Mouse (Mus musculus): ENCODE data around the gene Epas1.

The Epas1 gene

GRCm38 (mm10) chr17:86753130-86753821 lies at the start of gene Epas1:
Gene Epas1, plus strand, starts transcription at chr17:86753700.
- peak; percentile 62 to 78 for DNase-seq (ENCODE audit: low spot score in 2 of 2)

- DNase-seq (ENCODE audit: low spot score in 2 of 2), result no peak
Observed at GRCm38 (mm10) chr17:86705236-86705635, 48.3 kb upstream of the Epas1 start.

DNA sequence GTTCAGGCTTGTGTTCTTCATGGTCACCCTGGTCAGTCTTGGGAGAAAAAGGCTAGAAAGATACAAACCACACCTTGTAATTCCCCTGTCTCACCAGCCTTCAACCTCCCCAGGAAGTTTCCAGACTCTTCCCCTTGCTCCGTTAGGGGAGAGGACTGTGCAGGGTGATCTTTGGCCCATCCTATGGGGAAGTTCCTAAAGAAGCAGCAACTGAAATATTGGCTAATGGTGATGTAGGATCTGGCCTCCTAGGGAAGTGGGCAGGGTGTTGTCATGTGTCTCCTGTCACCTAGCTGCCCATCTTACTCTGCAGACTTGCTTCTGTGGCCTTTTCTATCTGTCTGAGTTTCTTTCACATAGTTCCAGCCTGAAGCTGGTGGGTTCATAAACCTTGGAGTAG lies 47.0 kb upstream of the Epas1 start:
- no peak for DNase-seq (ENCODE audit: low spot score in 2 of 2)

DNA sequence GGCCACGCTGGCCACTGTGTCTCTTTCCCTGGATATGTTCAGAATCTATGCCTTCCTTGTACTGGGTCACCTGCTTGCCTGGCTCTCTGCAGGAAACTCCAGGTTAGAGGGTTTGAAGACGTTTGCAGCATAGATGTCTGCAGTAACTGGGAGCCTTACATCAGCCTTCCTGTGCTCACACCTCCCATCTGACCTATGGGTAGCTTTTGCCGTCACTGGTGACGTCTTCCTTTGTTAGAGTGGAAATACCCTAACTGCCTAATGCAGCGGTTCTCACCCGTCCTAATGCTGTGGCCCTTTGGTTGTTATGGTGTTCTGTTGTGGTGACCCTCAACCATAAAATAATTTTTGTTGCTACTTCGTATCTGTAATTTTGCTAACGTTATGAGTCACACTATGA lies 43.7 kb upstream of the Epas1 start:
- DNase-seq (ENCODE audit: low spot score in 2 of 2), result no peak

GRCm38 (mm10) chr17:86710379-86710778 lies 43.1 kb upstream of the Epas1 start:
- no peak for DNase-seq (ENCODE audit: low spot score in 2 of 2)

DNA sequence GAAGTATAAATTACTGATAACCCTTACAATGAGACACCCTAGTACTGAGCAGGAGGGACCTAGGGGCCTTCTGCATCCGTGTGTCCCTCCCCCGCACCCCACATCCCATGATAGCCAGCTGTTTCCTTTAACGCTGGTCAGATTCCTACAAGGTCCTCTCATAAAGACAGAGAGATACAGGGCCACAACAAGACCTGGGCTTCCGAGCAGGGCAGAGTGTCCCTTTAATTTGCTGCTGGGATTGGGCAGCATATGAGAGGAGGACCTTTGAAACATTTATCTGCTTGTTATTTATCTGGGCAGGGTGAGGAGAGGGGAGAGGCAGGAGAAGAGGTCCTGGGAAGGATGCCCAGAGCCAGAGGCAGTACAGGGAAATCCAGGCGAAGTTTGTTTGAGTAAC lies 41.6 kb upstream of the Epas1 start:
- no peak for DNase-seq (ENCODE audit: low spot score in 2 of 2)

DNA sequence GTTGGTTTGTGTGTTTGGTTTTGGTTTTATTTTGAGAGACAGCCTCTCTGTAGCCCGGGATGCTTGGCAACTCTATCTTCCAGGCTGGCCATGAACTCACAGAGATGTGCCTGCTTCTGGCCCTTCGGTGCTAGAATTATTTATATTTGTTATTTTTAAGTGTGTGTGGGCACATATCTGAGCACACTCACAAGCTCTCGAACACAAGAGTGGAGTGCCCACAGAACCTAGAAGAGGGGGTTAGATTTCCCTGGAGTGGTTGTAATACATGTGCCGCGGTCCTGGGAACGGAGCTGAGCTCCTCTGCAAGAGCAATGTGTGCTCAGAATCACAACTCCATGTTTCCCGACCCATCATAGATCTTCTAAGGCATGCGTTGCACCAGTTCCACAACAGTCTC lies 40.9 kb upstream of the Epas1 start:
- no peak for DNase-seq (ENCODE audit: low spot score in 2 of 2)

GRCm38 (mm10) chr17:86713591-86713990 lies 39.9 kb upstream of the Epas1 start:
- no peak for DNase-seq (ENCODE audit: low spot score in 2 of 2)

- no peak for DNase-seq (ENCODE audit: low spot score in 2 of 2)
Observed at GRCm38 (mm10) chr17:86724786-86725415, 28.6 kb upstream of the Epas1 start.

GRCm38 (mm10) chr17:86726480-86726879 lies 27.0 kb upstream of the Epas1 start:
- no peak for DNase-seq (ENCODE audit: low spot score in 2 of 2)

DNA sequence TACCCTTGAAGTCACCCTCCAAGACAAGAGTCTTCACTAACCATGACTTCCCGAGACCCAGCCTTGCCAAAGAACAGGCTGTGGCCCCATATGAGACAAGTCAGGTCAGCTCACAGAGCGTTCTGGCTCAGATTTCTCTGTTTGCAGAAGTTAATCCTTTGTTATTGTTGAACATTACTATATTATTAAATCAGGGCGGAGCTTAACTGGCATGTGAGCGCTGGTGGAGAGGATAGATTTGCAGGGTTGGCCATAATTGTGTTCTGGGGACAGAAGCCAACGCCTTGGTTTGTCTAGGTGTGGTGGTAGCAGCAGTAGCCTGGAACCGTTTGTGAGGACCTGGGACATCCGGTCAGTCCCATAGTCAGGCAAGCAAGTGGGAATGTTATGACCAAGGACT lies 26.5 kb upstream of the Epas1 start:
- DNase-seq (ENCODE audit: low spot score in 2 of 2), result no peak

DNA sequence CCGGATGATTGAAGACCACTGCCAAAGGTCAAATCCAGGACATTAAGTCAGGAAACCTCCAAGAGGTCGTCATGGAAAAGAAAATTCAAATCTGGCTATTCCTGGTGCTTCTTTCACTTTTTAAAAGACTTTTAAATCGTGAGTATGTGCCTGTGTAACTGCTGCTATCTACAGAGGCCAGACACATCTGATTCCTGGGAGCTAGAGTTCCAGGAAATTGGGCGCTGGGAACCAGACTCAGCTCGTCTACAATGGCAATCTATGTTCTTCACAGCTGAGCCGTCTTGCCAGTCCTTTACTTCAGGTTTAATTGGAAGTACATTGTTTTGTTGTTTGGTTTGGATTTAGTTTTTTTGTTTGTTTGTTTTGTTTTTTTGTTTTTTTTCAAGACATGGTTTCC lies 22.2 kb upstream of the Epas1 start:
- no peak for DNase-seq (ENCODE audit: low spot score in 2 of 2)

- peak; percentile 75 to 85 for DNase-seq (ENCODE audit: low spot score in 2 of 2)
Observed at GRCm38 (mm10) chr17:86732024-86732423, 21.5 kb upstream of the Epas1 start.

GRCm38 (mm10) chr17:86732522-86732921 lies 21.0 kb upstream of the Epas1 start:
- DNase-seq (ENCODE audit: low spot score in 2 of 2), result no peak

DNA sequence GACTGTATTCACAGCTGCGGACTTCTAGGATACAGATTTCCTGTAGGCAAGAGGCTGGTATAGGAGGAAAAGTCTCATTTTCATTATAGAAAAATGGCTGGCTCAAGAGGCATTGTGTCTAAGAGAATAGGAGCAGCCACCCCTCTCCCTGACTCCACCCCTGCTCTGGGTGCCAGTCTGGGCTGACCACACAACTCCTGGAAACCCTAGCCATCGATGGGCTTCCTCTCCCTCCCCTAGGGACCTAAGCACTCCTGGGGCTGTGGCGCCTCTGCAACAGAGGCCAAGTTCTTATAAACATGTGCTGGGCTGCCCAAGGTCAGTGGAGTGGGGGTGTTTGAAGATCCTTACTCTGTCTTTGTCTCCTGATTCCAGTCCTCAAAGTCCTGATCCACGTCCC lies 19.9 kb upstream of the Epas1 start:
- DNase-seq (ENCODE audit: low spot score in 2 of 2), result no peak

DNA sequence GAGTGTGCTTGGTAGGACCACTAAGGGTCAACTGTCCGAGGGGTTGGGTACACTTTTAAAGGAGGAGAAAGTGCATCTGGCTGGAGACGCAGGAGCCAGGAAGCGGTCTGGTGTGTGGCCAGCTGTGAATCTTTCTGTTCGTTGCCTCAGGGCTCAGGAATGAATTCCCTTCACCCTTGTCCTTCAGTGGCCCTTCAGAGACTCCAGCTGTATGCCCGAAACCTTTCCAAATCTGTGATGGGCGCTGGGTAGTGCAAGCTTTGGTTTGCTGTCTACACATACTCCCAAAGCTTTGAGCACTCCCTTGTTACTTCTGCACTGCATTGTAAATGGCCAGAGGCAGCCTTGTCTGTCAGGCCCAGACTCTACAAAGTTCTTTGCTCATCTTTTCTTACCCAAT lies 15.0 kb upstream of the Epas1 start:
- no peak for DNase-seq (ENCODE audit: low spot score in 2 of 2)

GRCm38 (mm10) chr17:86743351-86743941 lies 10.1 kb upstream of the Epas1 start:
- no peak for DNase-seq (ENCODE audit: low spot score in 2 of 2)

- no peak for DNase-seq (ENCODE audit: low spot score in 2 of 2)
Observed at GRCm38 (mm10) chr17:86744943-86745342, 8.6 kb upstream of the Epas1 start.

DNA sequence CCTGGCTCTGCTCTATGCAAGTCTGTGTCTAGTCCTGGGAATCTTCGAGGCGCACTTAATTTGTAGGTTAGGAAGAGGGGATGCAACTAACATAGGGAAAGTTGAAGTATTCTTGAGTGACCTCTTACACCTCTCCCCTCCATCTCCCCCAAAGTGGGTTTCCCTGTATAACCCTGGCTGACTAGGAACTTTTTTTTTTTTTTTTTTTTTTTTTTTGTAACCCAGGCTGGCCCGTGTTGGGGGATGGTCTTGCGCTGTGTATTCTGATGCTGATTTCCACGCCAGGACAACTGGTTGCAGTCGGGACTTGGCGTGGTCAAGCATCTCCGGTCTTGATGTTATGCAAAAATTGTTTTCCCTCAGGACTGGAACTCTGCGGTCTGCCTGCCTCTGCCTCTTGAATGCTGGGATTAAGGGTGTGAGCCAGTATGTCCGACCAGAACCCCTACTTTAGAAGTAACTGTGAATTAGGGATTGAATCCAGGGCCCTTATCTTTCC lies 2.1 kb upstream of the Epas1 start:
- no peak for DNase-seq (ENCODE audit: low spot score in 2 of 2)

- DNase-seq (ENCODE audit: low spot score in 2 of 2), result peak; percentile 31 to 65
Observed at GRCm38 (mm10) chr17:86753931-86754805, 668 bp downstream of the Epas1 start.

DNA sequence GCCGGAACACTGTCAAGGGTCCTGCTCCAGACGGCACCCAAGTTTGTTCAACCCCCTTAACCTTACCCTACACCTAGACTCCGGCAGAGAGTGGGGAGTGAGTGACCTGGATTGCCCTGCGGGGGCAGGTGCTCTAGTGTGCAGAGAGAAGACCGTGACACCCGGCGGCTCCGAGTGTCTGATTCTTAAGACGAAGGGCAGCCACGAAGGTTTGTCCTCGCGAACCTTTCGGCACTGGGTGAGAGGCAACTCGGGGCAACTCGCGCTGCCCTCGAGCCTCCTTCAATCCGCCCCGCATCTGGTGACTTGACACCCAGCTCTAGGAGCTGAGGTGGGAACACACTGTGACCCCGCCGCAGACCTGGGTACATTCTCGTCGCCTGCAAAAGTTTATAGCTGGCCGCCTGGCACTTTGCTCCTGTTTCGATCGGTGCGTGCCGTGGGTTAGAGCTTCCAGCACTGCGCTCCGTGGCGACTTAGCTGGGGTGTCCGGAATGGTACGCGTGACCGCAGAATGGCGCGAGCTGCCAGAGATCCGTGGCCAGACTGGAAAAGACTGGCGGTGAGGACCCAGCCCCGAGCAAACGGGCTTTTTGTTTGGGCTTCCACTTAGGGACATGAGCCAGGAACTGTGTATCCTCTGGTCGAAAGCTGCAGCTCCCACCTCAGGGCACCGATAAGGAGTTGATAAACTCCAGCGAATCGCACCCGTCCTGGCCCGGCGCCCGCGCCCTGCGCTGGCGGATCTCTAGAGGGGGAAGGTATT lies 1.5 kb downstream of the Epas1 start:
- DNase-seq (ENCODE audit: low spot score in 2 of 2), result no peak
